Mouse (Mus musculus): ENCODE data around the gene Dock7.

DNA sequence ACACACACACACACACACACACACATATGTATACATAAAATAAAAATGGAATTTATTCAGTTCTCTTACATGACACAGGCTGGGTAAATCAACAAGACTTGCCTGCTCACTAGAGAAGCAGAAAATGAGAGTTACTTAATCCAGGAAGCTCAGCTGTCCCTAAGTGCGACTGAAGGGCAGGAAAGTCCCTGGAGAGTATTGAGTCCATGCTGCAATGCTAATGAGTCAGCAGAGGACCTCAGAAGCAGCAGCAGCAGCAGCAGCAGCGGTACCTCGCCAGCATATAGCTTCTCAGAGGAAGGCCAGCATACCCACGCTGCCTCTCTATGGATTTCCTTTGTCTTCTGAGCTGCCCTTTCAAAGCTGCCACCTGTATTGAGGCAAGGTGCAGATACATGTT is 42.8 kb upstream of the Dock7 start:
- TF ChIP-seq CTCF (IDR thresholded peaks at IDR 0.05; ENCODE audit: borderline replicate concordance, insufficient read depth, low read depth, low read length) (no peak), POLR2A (IDR thresholded peaks at IDR 0.05; ENCODE audit: borderline replicate concordance, insufficient read depth, low read length) (no peak)
